Mouse (Mus musculus) cerebellum, adult 2 months (tissue): ENCODE results near the gene Cyp21a1.
"Not testable (repeated sequence)": the region's sequence is repeated elsewhere in the genome, so short reads cannot be mapped to it uniquely, and the experiment has no call there.

ENCODE experiments used
- CTCF ChIP-seq: fragments of 200-500 bp; IDR thresholded peaks from 2 replicates; pipeline ENCODE4 v1.5.1; 2011; ENCODE audit warnings: low read depth, mild to moderate bottlenecking, control low read depth, low read length, moderate library complexity, borderline replicate concordance; ENCODE audit not compliant: insufficient read depth
- POLR2A ChIP-seq: fragments of 200-500 bp; IDR thresholded peaks from 2 replicates; pipeline ENCODE4 v1.6.1; 2011; ENCODE audit warnings: low read length, control low read depth, borderline replicate concordance; ENCODE audit not compliant: insufficient read depth

- TF ChIP-seq CTCF, POLR2A: not testable (repeated sequence)
These were observed 26.4 kb upstream of the Cyp21a1 start for GRCm38 (mm10) chr17:34830776-34831175.
